Mouse (Mus musculus) gastrocnemius, adult 8-10 months (tissue): ENCODE data around the gene Cpne9. TPM values are rescaled to one million over a fixed set of nuclear protein-coding genes. Genes with fewer than 3 reads are reported as not detected.

ENCODE experiments used
- DNase-seq, 2 experiments: peaks; one replicate each; pipeline ENCODE4 v3.0.0; 2022; ENCODE audit warnings: low spot score in 2 of 2
- total RNA-seq, 4 experiments: library from RNA; stranded (reverse); gene quantifications; 2 replicates each; pipeline ENCODE4 v1.2.4; 2022

The Cpne9 gene
- total RNA-seq = not detected

GRCm38 (mm10) chr6:113282101-113282802, at the start of gene Cpne9:
Cpne9 (plus strand) TSS chr6:113282307.
- no peak for DNase-seq

- DNase-seq = no peak
Measured at GRCm38 (mm10) chr6:113235141-113235540, 47.0 kb upstream of the Cpne9 start.

- DNase-seq = peak; percentile 98
Measured at GRCm38 (mm10) chr6:113237542-113238270, 44.4 kb upstream of the Cpne9 start, which contains the start of gene Mtmr14. Mtmr14 (plus strand) TSS chr6:113237843.

GRCm38 (mm10) chr6:113238442-113238841, 43.7 kb upstream of the Cpne9 start:
- no peak for DNase-seq

GRCm38 (mm10) chr6:113242753-113243152, 39.4 kb upstream of the Cpne9 start:
- DNase-seq = no peak

GRCm38 (mm10) chr6:113245585-113245984, 36.5 kb upstream of the Cpne9 start:
- no peak for DNase-seq

- DNase-seq = no peak
Measured at GRCm38 (mm10) chr6:113250786-113251185, 31.3 kb upstream of the Cpne9 start.

GRCm38 (mm10) chr6:113251921-113252320, 30.2 kb upstream of the Cpne9 start:
- no peak for DNase-seq

GRCm38 (mm10) chr6:113254899-113255298, 27.2 kb upstream of the Cpne9 start:
- no peak for DNase-seq

- no peak for DNase-seq
Measured at GRCm38 (mm10) chr6:113261174-113261858, 20.8 kb upstream of the Cpne9 start.

- no peak for DNase-seq
Measured at GRCm38 (mm10) chr6:113263531-113263930, 18.6 kb upstream of the Cpne9 start.

GRCm38 (mm10) chr6:113264429-113264828, 17.7 kb upstream of the Cpne9 start:
- DNase-seq = no peak

GRCm38 (mm10) chr6:113266996-113267655, 15.0 kb upstream of the Cpne9 start:
- no peak for DNase-seq

- no peak for DNase-seq
Measured at GRCm38 (mm10) chr6:113267988-113268387, 14.1 kb upstream of the Cpne9 start.

- DNase-seq = no peak
Measured at GRCm38 (mm10) chr6:113272365-113272764, 9.7 kb upstream of the Cpne9 start.

GRCm38 (mm10) chr6:113276846-113277245, 5.3 kb upstream of the Cpne9 start:
- DNase-seq = no peak

GRCm38 (mm10) chr6:113281676-113282075, 431 bp upstream of the Cpne9 start:
- DNase-seq = no peak

GRCm38 (mm10) chr6:113282969-113283368, 862 bp downstream of the Cpne9 start:
- no peak for DNase-seq

- DNase-seq = no peak
Measured at GRCm38 (mm10) chr6:113283500-113283899, 1.4 kb downstream of the Cpne9 start.

GRCm38 (mm10) chr6:113284931-113285330, 2.8 kb downstream of the Cpne9 start:
- DNase-seq = no peak

- no peak for DNase-seq
Measured at GRCm38 (mm10) chr6:113286316-113286715, 4.2 kb downstream of the Cpne9 start.

- no peak for DNase-seq
Measured at GRCm38 (mm10) chr6:113287236-113287635, 5.1 kb downstream of the Cpne9 start.
